Mouse (Mus musculus): ENCODE results near the gene Tmem138. TPM values are rescaled to one million over a fixed set of nuclear protein-coding genes. Genes with fewer than 3 reads are reported as not detected.
A peak's percentile ranks its signal among the peaks of the same experiment; 100 is the strongest.
"Not testable (repeated sequence)": the region's sequence is repeated elsewhere in the genome, so short reads cannot be mapped to it uniquely, and the experiment has no call there.

Tmem138 gene
- polyA plus RNA-seq, 1 experiment from 2014 or later = 67.3 TPM

GRCm38 (mm10) chr19:10560108-10560507 is 17.1 kb downstream of the Tmem138 start:
- no peaks in the 10 kb centered on the region for H3K9me3 ChIP-seq (ENCODE audit: control insufficient read depth, low read length)
- no peaks in the 10 kb centered on the region for H3K27me3 ChIP-seq (ENCODE audit: control insufficient read depth, insufficient read depth, low read length)
- WGBS = 36% methylated on average over 5 of the region's 5 CpGs
- no peak overlapping the region for H3K4me3 ChIP-seq (ENCODE audit: low read depth, low read length)
- H3K4me1 ChIP-seq (ENCODE audit: control insufficient read depth, insufficient read depth, low read length) = peaks cover 6% of the 10 kb centered on the region
- H3K9ac ChIP-seq (ENCODE audit: low read length) = no peak overlapping the region
- ATAC-seq (ENCODE audit: low FRiP score) (no peak), DNase-seq (ENCODE audit: low spot score, missing footprints) (no peak)
- H3K36me3 ChIP-seq (ENCODE audit: control insufficient read depth, insufficient read depth, low read length) = no peaks in the 10 kb centered on the region
- no peak overlapping the region for H3K4me2 ChIP-seq
- no peak overlapping the region for H3K27ac ChIP-seq (ENCODE audit: low read depth, low read length)

- H3K4me1 ChIP-seq (ENCODE audit: control insufficient read depth, insufficient read depth, low read length) = peaks cover 11% of the 10 kb centered on the region
- ATAC-seq (ENCODE audit: low FRiP score); H3K4me2 ChIP-seq; H3K9me3 ChIP-seq (ENCODE audit: control insufficient read depth, low read length); H3K27ac ChIP-seq (ENCODE audit: low read depth, low read length); H3K36me3 ChIP-seq (ENCODE audit: control insufficient read depth, insufficient read depth, low read length); H3K9ac ChIP-seq (ENCODE audit: low read length); H3K27me3 ChIP-seq (ENCODE audit: control insufficient read depth, insufficient read depth, low read length); H3K4me3 ChIP-seq (ENCODE audit: low read depth, low read length): not testable (repeated sequence)
- 77% methylated on average over 4 of the region's 4 CpGs for WGBS
- DNase-seq (ENCODE audit: low spot score, missing footprints) = peak; percentile 69
Observed at GRCm38 (mm10) chr19:10557837-10558375, 19.3 kb downstream of the Tmem138 start.

- Histone ChIP-seq H3K9me3 (ENCODE audit: control insufficient read depth, low read length) (no peaks in the 10 kb centered on the region), H3K4me3 (ENCODE audit: low read depth, low read length) (no peak overlapping the region), H3K36me3 (ENCODE audit: control insufficient read depth, insufficient read depth, low read length) (no peaks in the 10 kb centered on the region; the same call in 1 of the 2 replicates), H3K27me3 (ENCODE audit: control insufficient read depth, insufficient read depth, low read length) (no peaks in the 10 kb centered on the region), H3K9ac (ENCODE audit: low read length) (no peak overlapping the region), H3K4me1 (ENCODE audit: control insufficient read depth, insufficient read depth, low read length) (peaks cover 11% of the 10 kb centered on the region), H3K27ac (ENCODE audit: low read depth, low read length) (no peak overlapping the region), H3K4me2 (no peak overlapping the region)
- no peak for ATAC-seq (ENCODE audit: low FRiP score)
- 80% methylated on average over 2 of the region's 2 CpGs for WGBS
- DNase-seq (ENCODE audit: low spot score, missing footprints) = peak; percentile 51
Observed at GRCm38 (mm10) chr19:10557430-10557829, 19.7 kb downstream of the Tmem138 start.

- no peak overlapping the region for H3K9ac ChIP-seq (ENCODE audit: low read length)
- H3K27me3 ChIP-seq (ENCODE audit: control insufficient read depth, insufficient read depth, low read length) = no peaks in the 10 kb centered on the region
- H3K9me3 ChIP-seq (ENCODE audit: control insufficient read depth, low read length) = no peaks in the 10 kb centered on the region
- no peaks in the 10 kb centered on the region; the same call in 1 of the 2 replicates for H3K36me3 ChIP-seq (ENCODE audit: control insufficient read depth, insufficient read depth, low read length)
- H3K27ac ChIP-seq (ENCODE audit: low read depth, low read length) = no peak overlapping the region
- no peak for ATAC-seq (ENCODE audit: low FRiP score)
- 77% methylated on average over 2 of the region's 2 CpGs for WGBS
- H3K4me1 ChIP-seq (ENCODE audit: control insufficient read depth, insufficient read depth, low read length) = peaks cover 11% of the 10 kb centered on the region
- DNase-seq (ENCODE audit: low spot score, missing footprints) = peak; percentile 80
- H3K4me3 ChIP-seq (ENCODE audit: low read depth, low read length) = no peak overlapping the region
- no peak overlapping the region for H3K4me2 ChIP-seq
Observed at GRCm38 (mm10) chr19:10557001-10557400, 20.2 kb downstream of the Tmem138 start.

- H3K9me3 ChIP-seq (ENCODE audit: control insufficient read depth, low read length) = no peaks in the 10 kb centered on the region
- DNase-seq (ENCODE audit: low spot score, missing footprints) = peak; percentile 97
- peaks cover 2% of the 10 kb centered on the region; the same call in 1 of the 2 replicates for H3K36me3 ChIP-seq (ENCODE audit: control insufficient read depth, insufficient read depth, low read length)
- 3% methylated on average over 43 of the region's 43 CpGs for WGBS
- ATAC-seq (ENCODE audit: low FRiP score) = peak; percentile 98
- H3K4me2 ChIP-seq = peak within 1 kb of the TSS; percentile 63
- H3K27me3 ChIP-seq (ENCODE audit: control insufficient read depth, insufficient read depth, low read length) = no peaks in the 10 kb centered on the region
- peak within 1 kb of the TSS; percentile 45; the same call in 1 of the 2 replicates for H3K27ac ChIP-seq (ENCODE audit: low read depth, low read length)
- peak within 1 kb of the TSS; percentile 63 for H3K4me3 ChIP-seq (ENCODE audit: low read depth, low read length)
- peak within 1 kb of the TSS; percentile 72 for H3K9ac ChIP-seq (ENCODE audit: low read length)
- peaks cover 11% of the 10 kb centered on the region for H3K4me1 ChIP-seq (ENCODE audit: control insufficient read depth, insufficient read depth, low read length)
Observed at GRCm38 (mm10) chr19:10555624-10556510, 21.3 kb downstream of the Tmem138 start, which contains the start of gene Tmem216. Gene Tmem216, minus strand, starts transcription at chr19:10556238.

GRCm38 (mm10) chr19:10539454-10539853 is 37.7 kb downstream of the Tmem138 start:
- ATAC-seq (ENCODE audit: low FRiP score) = no peak
- no peaks in the 10 kb centered on the region; the same call in 1 of the 2 replicates for H3K4me1 ChIP-seq (ENCODE audit: control insufficient read depth, insufficient read depth, low read length)
- H3K4me2 ChIP-seq = no peak overlapping the region
- 97% methylated on average over 5 of the region's 5 CpGs for WGBS
- no peak overlapping the region for H3K27ac ChIP-seq (ENCODE audit: low read depth, low read length)
- peaks cover 23% of the 10 kb centered on the region for H3K36me3 ChIP-seq (ENCODE audit: control insufficient read depth, insufficient read depth, low read length)
- no peaks in the 10 kb centered on the region for H3K9me3 ChIP-seq (ENCODE audit: control insufficient read depth, low read length)
- no peak overlapping the region for H3K9ac ChIP-seq (ENCODE audit: low read length)
- no peaks in the 10 kb centered on the region for H3K27me3 ChIP-seq (ENCODE audit: control insufficient read depth, insufficient read depth, low read length)
- DNase-seq (ENCODE audit: low spot score, missing footprints) = no peak
- no peak overlapping the region for H3K4me3 ChIP-seq (ENCODE audit: low read depth, low read length)

GRCm38 (mm10) chr19:10530082-10530481 is 47.1 kb downstream of the Tmem138 start:
- DNase-seq (ENCODE audit: low spot score, missing footprints) = no peak
- no peak overlapping the region for H3K9ac ChIP-seq (ENCODE audit: low read length)
- no peak overlapping the region for H3K27ac ChIP-seq (ENCODE audit: low read depth, low read length)
- no peaks in the 10 kb centered on the region for H3K27me3 ChIP-seq (ENCODE audit: control insufficient read depth, insufficient read depth, low read length)
- peaks cover 16% of the 10 kb centered on the region for H3K4me1 ChIP-seq (ENCODE audit: control insufficient read depth, insufficient read depth, low read length)
- H3K36me3 ChIP-seq (ENCODE audit: control insufficient read depth, insufficient read depth, low read length) = peaks cover 15% of the 10 kb centered on the region
- no peak overlapping the region for H3K4me3 ChIP-seq (ENCODE audit: low read depth, low read length)
- WGBS = 93% methylated on average over 1 of the region's 1 CpGs
- no peaks in the 10 kb centered on the region for H3K9me3 ChIP-seq (ENCODE audit: control insufficient read depth, low read length)
- H3K4me2 ChIP-seq = no peak overlapping the region
- ATAC-seq (ENCODE audit: low FRiP score) = no peak

- ATAC-seq (ENCODE audit: low FRiP score) = 0 out of 2 replicates have a peak, but pooled peaks have one; percentile 13
- H3K36me3 ChIP-seq (ENCODE audit: control insufficient read depth, insufficient read depth, low read length) = peaks cover 4% of the 10 kb centered on the region
- H3K9me3 ChIP-seq (ENCODE audit: control insufficient read depth, low read length) = no peaks in the 10 kb centered on the region
- under 1% methylated on average over 11 of the region's 11 CpGs for WGBS
- H3K27ac ChIP-seq (ENCODE audit: low read depth, low read length) = peak within 1 kb of the TSS; percentile 97
- DNase-seq (ENCODE audit: low spot score, missing footprints) = no peak
- peak within 1 kb of the TSS; percentile 99 for H3K9ac ChIP-seq (ENCODE audit: low read length)
- H3K4me3 ChIP-seq (ENCODE audit: low read depth, low read length) = peak within 1 kb of the TSS; percentile 97
- H3K4me2 ChIP-seq = peak within 1 kb of the TSS; percentile 92
- peaks cover 21% of the 10 kb centered on the region for H3K4me1 ChIP-seq (ENCODE audit: control insufficient read depth, insufficient read depth, low read length)
- no peaks in the 10 kb centered on the region for H3K27me3 ChIP-seq (ENCODE audit: control insufficient read depth, insufficient read depth, low read length)
Observed at GRCm38 (mm10) chr19:10525910-10526309, 51.3 kb downstream of the Tmem138 start, which contains the start of gene Sdhaf2. Gene Sdhaf2, minus strand, starts transcription at chr19:10526142.

Measured in midbrain, embryonic 11.5 days (tissue).